Mouse (Mus musculus) left cerebral cortex, postnatal 10 days (tissue): ENCODE results near the gene Hnrnpa1. TPM values are rescaled to one million over a fixed set of nuclear protein-coding genes. Genes with fewer than 3 reads are reported as not detected.
"Not testable (repeated sequence)": the region's sequence is repeated elsewhere in the genome, so short reads cannot be mapped to it uniquely, and the experiment has no call there.

Experiments
- DNase-seq, 2 experiments: peaks; one replicate each; pipeline ENCODE4 v3.0.0; 2021 to 2022; ENCODE audit warnings: low spot score in 2 of 2, mixed read lengths in 1 of 2; ENCODE audit errors: extremely low spot score in 1 of 2
- intact Hi-C: fragments of 180-260 bp; cut with DNase I; formaldehyde crosslinking; loops from one replicate; pipeline ENCODE4 v1.15.1; 2025
- total RNA-seq, 2 experiments: library from RNA; stranded (reverse); gene quantifications; 2 replicates each; pipeline ENCODE4 v1.2.3; 2021

Hnrnpa1 gene
- total RNA-seq, 2 experiments from 2014 or later, result 350 to 359 TPM

DNA sequence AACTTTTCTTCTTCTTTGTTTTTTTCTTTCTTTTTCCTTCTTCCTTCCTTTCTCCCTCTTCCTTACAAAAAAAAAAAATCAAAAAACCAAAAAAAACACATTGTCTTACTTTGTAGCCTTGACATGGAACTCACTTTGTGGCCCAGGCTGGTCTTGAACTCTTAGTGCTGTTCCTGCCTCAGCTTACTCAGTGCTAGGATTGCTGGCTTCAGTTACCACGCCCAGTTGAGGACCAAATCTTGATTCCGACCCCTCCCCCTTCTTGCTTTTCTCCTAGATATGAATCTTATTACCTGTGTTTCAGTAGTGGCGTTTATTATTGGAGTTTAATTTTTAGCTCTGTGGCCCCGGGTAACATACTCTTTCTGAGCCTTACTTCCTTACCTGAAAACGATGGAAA is 18.9 kb downstream of the Hnrnpa1 start:
- DNase-seq, result no peak
- intact Hi-C loops, result no loop called here

DNA sequence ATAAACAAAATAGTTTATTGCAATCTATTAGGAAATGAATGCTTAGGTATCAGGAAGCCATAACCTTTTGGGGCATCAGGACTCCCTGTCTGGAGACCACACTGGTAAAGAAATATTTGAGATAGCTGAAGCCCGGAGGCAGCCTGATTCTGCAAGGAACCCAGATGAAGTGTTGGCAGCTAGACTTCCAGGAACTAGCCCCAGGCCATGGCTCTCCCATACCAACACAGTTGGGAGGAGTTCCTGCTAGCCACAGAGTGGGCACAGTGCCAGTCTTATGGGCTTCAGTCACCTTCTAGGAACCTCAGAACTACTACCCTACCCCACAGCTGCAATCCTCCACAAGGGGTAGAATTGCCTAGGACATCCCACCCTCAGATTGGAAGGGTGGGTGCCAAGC is 19.8 kb downstream of the Hnrnpa1 start:
- peak in 1 of 2 experiments; percentile 44 for DNase-seq
- intact Hi-C loops, result no loop called here

- intact Hi-C loops, result no loop called here
- no peak for DNase-seq
These were observed 24.6 kb downstream of the Hnrnpa1 start for GRCm38 (mm10) chr15:103264794-103265193.

DNA sequence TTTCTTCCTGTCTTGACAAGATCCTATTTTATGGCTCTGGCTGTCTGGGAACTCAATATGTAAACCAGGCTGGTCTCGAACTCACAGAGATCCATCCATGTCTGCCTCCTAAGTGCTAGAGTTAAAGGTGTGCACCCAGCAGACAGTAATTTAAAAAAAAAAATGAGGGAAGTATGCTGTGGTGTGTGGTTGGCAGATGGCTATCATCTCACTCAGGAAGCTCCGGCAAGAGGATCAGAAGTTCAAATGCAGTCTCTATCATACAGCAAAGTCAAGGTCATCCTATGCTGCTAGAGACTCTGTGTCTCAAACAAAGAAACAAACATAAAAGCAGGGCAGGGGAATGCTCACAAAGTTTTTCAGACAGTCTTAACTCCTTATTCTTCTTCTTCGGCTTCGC is 28.7 kb downstream of the Hnrnpa1 start:
- intact Hi-C loops, result no loop called here
- DNase-seq, result no peak

- intact Hi-C loops, result no loop called here
These were observed 32.4 kb downstream of the Hnrnpa1 start, which contains the start of gene Copz1 for GRCm38 (mm10) chr15:103272419-103273279. Gene Copz1, plus strand, starts transcription at chr15:103272714.

GRCm38 (mm10) chr15:103275943-103276342 is 35.7 kb downstream of the Hnrnpa1 start:
- DNase-seq, result peak in 1 of 2 experiments; percentile 48
- intact Hi-C loops, result not testable (repeated sequence)

More at GRCm38 (mm10) chr15:103272419-103273279, 32.4 kb downstream of the Hnrnpa1 start, which contains the start of gene Copz1:
- peak; percentile 96 to 99 for DNase-seq

DNA sequence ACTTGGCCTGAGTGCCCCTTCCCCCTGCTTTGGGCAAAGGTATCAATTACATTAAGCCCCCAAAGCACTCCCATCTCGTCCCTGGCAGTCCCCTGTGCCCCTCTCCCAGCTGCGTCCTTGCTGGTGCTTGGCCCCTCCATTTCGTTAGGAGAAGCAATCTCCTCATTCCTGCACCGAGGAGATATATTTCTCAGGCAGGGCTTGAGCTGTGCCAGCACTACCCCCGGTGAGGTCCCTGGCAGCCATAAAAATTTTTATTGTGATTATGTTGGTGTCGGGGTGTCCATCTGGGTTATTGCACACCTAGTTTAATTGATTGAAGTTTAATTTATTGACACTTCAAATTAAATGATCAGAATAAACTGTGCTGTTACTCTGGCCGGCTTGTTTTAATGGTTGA is 37.7 kb downstream of the Hnrnpa1 start:
- intact Hi-C loops, result no loop called here
- no peak for DNase-seq

GRCm38 (mm10) chr15:103279750-103280149 is 39.5 kb downstream of the Hnrnpa1 start:
- intact Hi-C loops, result no loop called here
- DNase-seq, result no peak

DNA sequence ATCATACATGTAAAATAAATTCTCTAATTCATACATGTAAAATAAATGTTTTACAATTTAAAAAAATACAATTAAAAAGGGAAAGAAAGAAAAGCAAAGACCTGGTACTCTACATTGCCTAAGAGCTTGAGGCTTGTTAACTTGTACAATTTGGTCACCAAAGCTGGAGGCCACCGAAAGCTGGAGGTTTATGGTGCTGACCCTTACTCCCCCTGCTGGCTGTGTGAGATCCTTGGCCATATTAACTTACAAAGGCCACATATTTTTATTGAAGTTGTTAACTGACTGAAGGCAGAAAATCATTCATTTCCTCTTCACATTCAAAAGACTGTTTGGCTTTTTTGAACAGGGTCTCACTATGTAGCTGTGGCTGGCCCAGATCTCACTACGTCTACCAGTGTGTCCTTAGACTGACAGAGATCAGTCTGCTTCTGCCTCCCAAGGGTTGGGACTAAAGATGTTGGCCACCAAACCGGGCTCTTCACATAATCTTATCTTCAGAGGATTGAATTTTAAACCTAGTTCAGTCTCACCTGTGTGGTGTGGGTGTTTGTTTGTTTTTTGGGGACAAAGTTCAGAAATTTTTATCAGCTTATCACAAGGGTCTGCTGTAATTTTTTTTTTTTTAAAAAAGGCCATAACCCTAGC is 40.7 kb downstream of the Hnrnpa1 start:
- DNase-seq, result no peak
- intact Hi-C loops, result no loop called here

DNA sequence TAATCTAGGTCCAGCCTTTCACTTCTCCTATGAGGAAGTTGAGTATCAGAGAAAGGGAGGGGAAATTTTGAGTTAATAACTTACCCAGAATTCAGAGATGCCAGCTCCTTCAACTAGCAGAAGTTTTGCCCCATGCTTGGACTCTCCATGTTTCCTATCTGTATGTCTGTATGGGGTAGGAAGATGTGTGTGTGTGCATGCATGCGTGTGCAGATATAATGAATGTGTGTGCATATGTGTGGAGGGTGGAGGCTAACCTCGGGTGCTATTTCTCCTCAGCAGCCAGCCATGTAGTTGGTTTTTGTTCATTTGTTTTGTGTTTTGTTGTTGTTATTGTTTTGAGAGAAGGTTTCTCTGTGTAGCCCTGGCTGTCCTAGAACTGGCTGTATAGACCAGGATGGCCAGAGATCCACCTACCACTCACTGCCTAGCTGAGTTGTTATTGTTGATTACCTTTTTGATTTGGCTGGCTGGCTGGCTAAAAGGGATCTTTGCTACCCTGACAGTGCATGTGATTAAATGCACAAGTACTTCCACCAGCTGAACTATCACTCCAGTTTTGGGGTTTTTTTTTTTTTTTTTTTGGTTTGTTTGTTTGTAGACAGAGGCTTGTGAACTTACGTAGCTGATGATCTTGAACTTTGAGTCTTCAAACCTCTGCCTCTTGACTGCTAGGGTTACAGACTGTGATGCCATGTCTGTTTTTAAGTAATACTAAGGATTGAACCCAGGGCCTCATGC is 41.4 kb downstream of the Hnrnpa1 start:
- intact Hi-C loops, result no loop called here
- no peak for DNase-seq

- DNase-seq, result no peak
- intact Hi-C loops, result loop anchor here (2.0 kb wide), 1 partner anchor 23 kb away; no protein-coding TSS in a partner anchor
These were observed 43.8 kb downstream of the Hnrnpa1 start for GRCm38 (mm10) chr15:103284066-103284465.

DNA sequence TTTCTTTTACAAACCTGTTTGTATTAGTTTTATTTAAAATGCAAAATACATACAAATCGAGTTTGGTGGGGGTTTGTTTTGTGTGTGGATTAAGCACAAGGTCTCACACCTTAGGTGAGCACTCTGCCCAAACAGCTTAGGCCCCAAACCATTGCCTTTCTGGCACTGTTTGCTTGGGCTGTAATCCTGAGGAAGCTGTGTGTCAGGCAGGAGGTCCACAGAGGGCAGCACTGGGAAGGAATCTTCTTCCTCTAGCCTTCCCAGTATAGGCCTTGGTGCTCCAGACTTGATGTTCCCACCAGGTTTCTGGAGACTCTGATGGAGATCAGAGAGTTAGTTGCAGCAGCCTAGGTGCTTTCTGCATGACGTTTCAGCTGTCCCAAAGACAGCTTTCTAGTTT is 44.4 kb downstream of the Hnrnpa1 start:
- intact Hi-C loops, result loop anchor here (2.0 kb wide), 1 partner anchor 22 kb away; no protein-coding TSS in a partner anchor
- DNase-seq, result no peak

DNA sequence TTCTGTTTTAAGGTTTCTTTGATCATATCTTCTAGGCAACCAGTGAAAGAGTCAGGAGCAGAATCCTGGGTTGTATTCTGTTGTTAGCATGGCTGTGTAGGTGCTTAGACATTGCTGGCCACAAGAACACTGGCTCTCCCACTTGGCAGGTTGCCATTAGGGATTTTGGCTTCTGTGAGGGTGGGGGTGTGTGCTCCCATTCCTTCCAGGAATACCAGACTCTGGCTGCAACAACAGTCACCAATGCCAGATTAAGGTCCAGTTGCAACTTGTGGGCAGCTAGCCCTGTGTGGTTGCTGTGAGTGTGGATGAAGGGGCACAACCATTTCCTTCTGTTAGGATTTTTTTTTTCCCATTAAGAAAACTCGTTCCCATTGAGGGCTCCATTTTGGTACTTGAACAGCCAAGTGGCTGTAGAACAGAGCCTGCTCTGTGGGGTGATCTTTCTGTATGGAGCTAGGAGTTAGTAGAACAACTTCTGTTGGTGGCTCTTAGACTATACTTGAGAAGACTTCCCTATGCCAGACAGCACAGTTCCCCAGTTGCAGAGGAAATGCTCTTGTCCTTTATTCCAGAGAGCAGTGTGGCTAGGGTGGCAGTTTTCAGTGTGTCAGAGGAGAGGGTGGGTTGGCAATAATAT is 45.7 kb downstream of the Hnrnpa1 start:
- intact Hi-C loops, result loop anchor here (2.0 kb wide), 1 partner anchor 21 kb away; no protein-coding TSS in a partner anchor
- DNase-seq, result peak; percentile 59 to 62

- DNase-seq, result no peak
- intact Hi-C loops, result no loop called here
These were observed 49.4 kb downstream of the Hnrnpa1 start for GRCm38 (mm10) chr15:103289600-103289999.

DNA sequence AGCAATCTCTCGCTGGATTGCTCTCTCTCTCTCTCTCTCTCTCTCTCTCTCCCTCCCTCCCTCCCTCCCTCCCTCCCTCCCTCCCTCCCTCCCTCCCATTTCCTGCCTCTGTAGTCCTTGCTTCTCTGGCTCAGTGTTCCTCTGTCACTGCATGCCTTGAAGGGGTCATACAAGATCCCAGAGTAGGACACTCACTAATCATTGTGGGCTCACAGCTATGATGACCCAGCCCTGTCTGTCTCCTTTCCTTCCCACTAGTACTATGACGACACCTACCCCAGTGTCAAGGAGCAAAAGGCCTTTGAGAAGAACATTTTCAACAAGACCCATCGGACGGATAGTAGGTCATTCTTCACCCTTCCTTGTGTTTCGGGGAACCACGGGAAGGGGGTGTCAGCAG is 50.2 kb downstream of the Hnrnpa1 start:
- DNase-seq, result no peak

DNA sequence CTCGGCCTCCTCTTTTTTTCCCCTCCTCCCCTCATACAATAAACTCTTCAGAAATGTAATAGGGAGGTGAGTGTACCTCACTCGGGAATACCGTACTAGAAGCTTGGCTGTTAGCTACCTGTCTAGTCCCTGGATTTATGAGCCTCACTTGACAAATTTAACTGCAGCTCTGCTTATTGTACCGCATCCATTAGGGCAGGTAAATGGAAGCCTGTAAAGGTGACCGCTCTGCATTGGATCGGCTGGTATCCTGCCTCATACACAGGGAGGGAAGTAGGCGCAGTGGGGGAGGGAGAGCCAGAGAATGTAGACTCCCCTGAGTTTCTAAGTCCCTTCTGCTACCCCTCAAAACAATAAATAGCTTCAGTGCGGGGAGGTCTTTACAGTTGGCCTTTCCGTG is 50.6 kb downstream of the Hnrnpa1 start:
- no peak for DNase-seq
- intact Hi-C loops, result no loop called here

More for the DNA sequence above, 50.2 kb downstream of the Hnrnpa1 start:
- intact Hi-C loops, result no loop called here

- intact Hi-C loops, result no loop called here
- no peak for DNase-seq
These were observed 52.6 kb downstream of the Hnrnpa1 start for GRCm38 (mm10) chr15:103292673-103293345.

DNA sequence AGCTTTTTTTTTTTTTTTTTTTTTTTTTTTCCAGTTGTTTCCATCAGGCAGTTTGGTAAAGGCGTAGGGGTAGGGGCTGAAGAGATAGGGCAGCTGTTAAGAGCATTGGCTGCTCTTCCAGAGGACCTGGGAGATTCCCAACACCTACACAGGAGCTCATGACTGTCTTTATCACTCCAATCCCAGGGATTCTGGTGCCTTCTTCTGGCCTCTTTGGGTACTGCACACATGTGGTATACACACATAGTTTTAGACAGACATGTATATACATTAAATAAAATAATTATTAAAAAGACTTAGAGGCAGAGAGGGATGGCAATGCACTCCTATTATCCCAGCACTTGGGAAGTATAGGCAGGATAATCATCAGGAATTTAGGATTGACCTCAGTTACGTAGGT is 53.1 kb downstream of the Hnrnpa1 start:
- intact Hi-C loops, result no loop called here
- DNase-seq, result no peak
